Mouse (Mus musculus): ENCODE results near the gene Arhgap42.

DNA sequence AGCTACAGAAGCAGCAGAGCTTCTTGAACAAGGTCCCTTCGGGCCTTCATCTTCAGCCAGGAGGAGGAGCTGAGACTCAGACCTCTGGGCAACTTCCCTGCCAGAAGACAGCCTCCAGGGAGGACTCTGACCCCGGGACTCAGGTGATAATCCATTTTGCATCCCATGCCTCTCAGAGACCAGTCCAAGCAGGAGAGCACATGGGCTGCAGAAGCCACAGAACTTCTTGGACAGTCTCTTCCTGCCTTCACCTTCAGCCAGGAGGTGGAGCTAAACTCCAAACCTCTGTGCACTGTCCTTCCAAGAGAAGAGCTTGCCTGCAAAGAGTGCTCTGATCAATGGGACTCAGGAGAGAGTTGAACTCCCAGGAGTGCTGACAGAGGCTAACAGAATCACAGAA lies 155.5 kb downstream of the Arhgap42 start:
- TF ChIP-seq POLR2A (IDR thresholded peaks at IDR 0.05; ENCODE audit: insufficient read depth, low read depth, low read length) (no peak), CTCF (IDR thresholded peaks at IDR 0.05; ENCODE audit: insufficient read depth, low read depth, low read length) (no peak)
